Mouse (Mus musculus) kidney, postnatal 0 days (tissue): ENCODE data around the gene Fam120b. TPM values are rescaled to one million over a fixed set of nuclear protein-coding genes. Genes with fewer than 3 reads are reported as not detected.
A peak's percentile ranks its signal among the peaks of the same experiment; 100 is the strongest.

Experiments
- ATAC-seq: fragments of 200-750 bp; cut with Nextera tagmentation; replicated peaks from 2 replicates; pipeline ENCODE4 v1.8.0; 2017; ENCODE audit warnings: low read depth, moderate number of reproducible peaks, moderate TSS enrichment, moderate library complexity; ENCODE audit not compliant: low FRiP score
- DNase-seq: peaks from one replicate; pipeline ENCODE4 v3.0.0-alpha.2; 2016; ENCODE audit warnings: low spot score
- H3K27ac ChIP-seq: fragments of 300-500 bp; sonication (generic); 2 replicates; pipeline ENCODE4 v1.5.1; 2014; ENCODE audit warnings: mild to moderate bottlenecking
- H3K27me3 ChIP-seq: fragments of 300-500 bp; sonication (generic); 2 replicates; pipeline ENCODE4 v1.6.1; 2014; ENCODE audit warnings: low read length, mixed read lengths; ENCODE audit not compliant: insufficient read depth
- H3K36me3 ChIP-seq: fragments of 300-500 bp; sonication (generic); 2 replicates; pipeline ENCODE4 v1.6.1; 2014; ENCODE audit warnings: low read length, mixed read lengths; ENCODE audit not compliant: insufficient read depth
- H3K4me1 ChIP-seq: fragments of 300-500 bp; sonication (generic); replicated peaks from 2 replicates; pipeline ENCODE4 v1.6.1; 2014; ENCODE audit warnings: antibody characterized with exemption, low read length, mixed read lengths; ENCODE audit not compliant: insufficient read depth
- H3K4me2 ChIP-seq: fragments of 300-500 bp; sonication (generic); 2 replicates; pipeline ENCODE4 v1.6.1; 2014; ENCODE audit warnings: mild to moderate bottlenecking, low read length, moderate library complexity, mixed read lengths
- H3K4me3 ChIP-seq: fragments of 300-500 bp; sonication (generic); replicated peaks from 2 replicates; pipeline ENCODE4 v1.5.1; 2014; ENCODE audit warnings: low read depth, low read length
- H3K9ac ChIP-seq: fragments of 300-500 bp; sonication (generic); 2 replicates; pipeline ENCODE4 v1.6.1; 2014; ENCODE audit warnings: low read depth, low read length
- H3K9me3 ChIP-seq: fragments of 300-500 bp; sonication (generic); replicated peaks from 2 replicates; pipeline ENCODE4 v1.6.1; 2016; ENCODE audit warnings: low read length, inconsistent platforms, mixed read lengths
- CTCF ChIP-seq: IDR thresholded peaks from 2 replicates; pipeline ENCODE4 v1.5.1; 2016; ENCODE audit warnings: antibody characterized with exemption, low read depth, mild to moderate bottlenecking, moderate library complexity
- WGBS: fragments of 180-500 bp; shearing (Covaris S2); extraction: QIAGEN DNeasy Blood & Tissue Kit; methylation state at CpG from one replicate; pipeline ENCODE4 v1.1.7; 2014; 5-methylcytosine and 5-hydroxymethylcytosine counted together
- polyA plus RNA-seq: library from polyadenylated mRNA; unstranded; fragments of >200 nt; fragmentation: Nextera tagmentation; extraction: Ambion mirVana; gene quantifications from 2 replicates; pipeline ENCODE4 v1.2.1, GENCODE M21; 2015

Fam120b gene
- polyA plus RNA-seq, 1 experiment from 2014 or later: 18.4 TPM

GRCm38 (mm10) chr17:15455203-15455602, 59.2 kb downstream of the Fam120b start:
- Histone ChIP-seq H3K27me3 (no peaks in the 10 kb centered on the region), H3K4me3 (no peak overlapping the region), H3K4me1 (no peaks in the 10 kb centered on the region), H3K4me2 (no peak overlapping the region), H3K9me3 (no peaks in the 10 kb centered on the region), H3K36me3 (no peaks in the 10 kb centered on the region), H3K27ac (no peak overlapping the region), H3K9ac (no peak overlapping the region)
- 63% methylated on average over 4 of the region's 4 CpGs for WGBS
- ATAC-seq (no peak), DNase-seq (peak; percentile 22)
- no peak for TF ChIP-seq CTCF

GRCm38 (mm10) chr17:15456595-15456994, 60.6 kb downstream of the Fam120b start:
- no peaks in the 10 kb centered on the region for H3K9me3 ChIP-seq
- no peaks in the 10 kb centered on the region for H3K27me3 ChIP-seq
- H3K4me2 ChIP-seq: no peak overlapping the region
- no peaks in the 10 kb centered on the region for H3K36me3 ChIP-seq
- TF ChIP-seq CTCF: no peak
- DNase-seq (no peak), ATAC-seq (no peak)
- 89% methylated on average over 2 of the region's 2 CpGs for WGBS
- no peak overlapping the region for H3K4me3 ChIP-seq
- H3K9ac ChIP-seq: no peak overlapping the region
- H3K4me1 ChIP-seq: no peaks in the 10 kb centered on the region
- H3K27ac ChIP-seq: no peak overlapping the region

- no peaks in the 10 kb centered on the region for H3K36me3 ChIP-seq
- TF ChIP-seq CTCF: no peak
- H3K9me3 ChIP-seq: no peaks in the 10 kb centered on the region
- no peak overlapping the region for H3K27ac ChIP-seq
- no peak overlapping the region for H3K9ac ChIP-seq
- H3K4me1 ChIP-seq: no peaks in the 10 kb centered on the region
- 84% methylated on average over 4 of the region's 4 CpGs for WGBS
- H3K4me3 ChIP-seq: no peak overlapping the region
- no peaks in the 10 kb centered on the region for H3K27me3 ChIP-seq
- no peak for DNase-seq
- ATAC-seq: no peak
- no peak overlapping the region for H3K4me2 ChIP-seq
Observed at GRCm38 (mm10) chr17:15459761-15460160, 63.8 kb downstream of the Fam120b start.

- no peak overlapping the region for H3K27ac ChIP-seq
- WGBS: 94% methylated on average over 6 of the region's 6 CpGs
- no peaks in the 10 kb centered on the region for H3K4me1 ChIP-seq
- no peak for TF ChIP-seq CTCF
- H3K4me2 ChIP-seq: no peak overlapping the region
- no peaks in the 10 kb centered on the region for H3K36me3 ChIP-seq
- H3K27me3 ChIP-seq: no peaks in the 10 kb centered on the region
- DNase-seq: no peak
- no peak overlapping the region for H3K4me3 ChIP-seq
- ATAC-seq: no peak
- no peaks in the 10 kb centered on the region for H3K9me3 ChIP-seq
- no peak overlapping the region for H3K9ac ChIP-seq
Observed at GRCm38 (mm10) chr17:15461921-15462495, 66.0 kb downstream of the Fam120b start.

GRCm38 (mm10) chr17:15467669-15468068, 71.7 kb downstream of the Fam120b start:
- H3K27me3 ChIP-seq: no peaks in the 10 kb centered on the region
- 22% methylated on average over 5 of the region's 5 CpGs for WGBS
- no peak overlapping the region for H3K9ac ChIP-seq
- H3K9me3 ChIP-seq: no peaks in the 10 kb centered on the region
- H3K36me3 ChIP-seq: 0 out of 2 replicates have a peak, but pooled peaks cover 12% of the 10 kb centered on the region
- H3K27ac ChIP-seq: no peak overlapping the region
- ATAC-seq (peak; percentile 62), DNase-seq (peak; percentile 85)
- H3K4me3 ChIP-seq: no peak overlapping the region
- TF ChIP-seq CTCF: peak; percentile 95
- no peak overlapping the region for H3K4me2 ChIP-seq
- H3K4me1 ChIP-seq: no peaks in the 10 kb centered on the region

- Histone ChIP-seq H3K27ac (no peak overlapping the region), H3K9me3 (no peaks in the 10 kb centered on the region), H3K4me1 (no peaks in the 10 kb centered on the region), H3K4me2 (no peak overlapping the region), H3K9ac (no peak overlapping the region), H3K27me3 (no peaks in the 10 kb centered on the region), H3K4me3 (no peak overlapping the region), H3K36me3 (peaks cover 58% of the 10 kb centered on the region)
- DNase-seq: no peak
- TF ChIP-seq CTCF: peak; percentile 46
- 92% methylated on average over 4 of the region's 4 CpGs for WGBS
- no peak for ATAC-seq
Observed at GRCm38 (mm10) chr17:15472671-15473070, 76.7 kb downstream of the Fam120b start.

Other genes with a start within 250 kb of the Fam120b start
- gene Dll1, start 19.3 kb upstream of the Fam120b start, polyA plus RNA-seq: 21.4 and 22.3 TPM in 2 replicates
- gene Psmb1, start 103.5 kb downstream of the Fam120b start, polyA plus RNA-seq: 296 and 318 TPM in 2 replicates
- gene Tbp, start 103.7 kb downstream of the Fam120b start, polyA plus RNA-seq: 39.7 and 41.0 TPM in 2 replicates
- gene Pdcd2, start 131.1 kb downstream of the Fam120b start, polyA plus RNA-seq: 49.5 and 57.5 TPM in 2 replicates
- gene Prdm9, start 168.2 kb downstream of the Fam120b start, polyA plus RNA-seq: 1.8 and 1.9 TPM in 2 replicates